Mouse (Mus musculus): ENCODE measurements around the gene Dcaf7.

Gene Dcaf7

DNA sequence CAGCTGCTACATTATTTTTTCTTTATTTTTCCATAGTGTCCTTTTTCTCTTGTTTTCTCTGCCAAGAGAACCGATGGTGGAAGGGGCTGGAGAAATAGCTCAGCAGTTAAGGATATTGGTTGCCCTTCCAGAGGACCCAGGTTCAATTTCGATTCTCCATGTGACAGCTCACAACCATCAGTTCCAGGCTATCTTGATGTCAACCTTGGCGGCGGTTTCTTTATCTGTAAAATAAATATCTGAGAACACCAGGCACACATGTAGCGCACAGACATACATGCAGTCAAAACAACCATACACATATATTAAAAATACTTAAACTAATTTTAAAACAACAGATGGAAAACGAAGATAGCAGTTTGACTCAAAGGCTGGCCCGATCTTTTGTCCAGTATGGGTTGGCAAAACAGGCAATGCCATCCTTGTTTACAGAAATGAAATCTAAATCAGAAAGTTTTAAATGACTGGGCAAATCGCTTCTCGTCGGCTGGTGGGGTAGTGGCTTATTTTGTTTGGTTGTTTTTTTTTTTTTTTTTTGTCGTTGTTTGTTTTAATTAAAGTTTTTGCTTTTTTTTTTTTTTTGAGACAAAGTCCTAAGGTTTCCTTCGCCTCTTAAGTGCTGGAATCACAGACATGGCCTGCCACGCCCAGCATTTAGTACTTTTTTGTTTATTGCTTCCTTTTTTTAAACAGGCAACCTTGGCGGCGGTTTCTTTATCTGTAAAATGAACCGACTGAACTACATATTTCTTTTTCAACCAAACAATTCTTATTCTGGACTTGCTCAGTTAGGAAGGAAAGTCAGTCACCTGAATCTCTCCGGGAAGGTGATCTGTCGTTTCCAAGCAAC lies 28.6 kb downstream of the Dcaf7 start:
- CTCF ChIA-PET: interaction anchor here in 1 of 4 experiments (0.8 kb wide), 1 partner anchor 19 kb away, joined by 4 read pairs; the partner anchor contains the start of gene Map3k3
- POLR2A ChIA-PET: interaction anchor here (0.6 to 2.6 kb wide), 10 partner anchors 16 to 128 kb away, joined by 3 to 16 read pairs (median 4); partner anchors contain the start of genes Map3k3 (in 3 of the 4) and Dcaf7 (in 1 of the 4)

DNA sequence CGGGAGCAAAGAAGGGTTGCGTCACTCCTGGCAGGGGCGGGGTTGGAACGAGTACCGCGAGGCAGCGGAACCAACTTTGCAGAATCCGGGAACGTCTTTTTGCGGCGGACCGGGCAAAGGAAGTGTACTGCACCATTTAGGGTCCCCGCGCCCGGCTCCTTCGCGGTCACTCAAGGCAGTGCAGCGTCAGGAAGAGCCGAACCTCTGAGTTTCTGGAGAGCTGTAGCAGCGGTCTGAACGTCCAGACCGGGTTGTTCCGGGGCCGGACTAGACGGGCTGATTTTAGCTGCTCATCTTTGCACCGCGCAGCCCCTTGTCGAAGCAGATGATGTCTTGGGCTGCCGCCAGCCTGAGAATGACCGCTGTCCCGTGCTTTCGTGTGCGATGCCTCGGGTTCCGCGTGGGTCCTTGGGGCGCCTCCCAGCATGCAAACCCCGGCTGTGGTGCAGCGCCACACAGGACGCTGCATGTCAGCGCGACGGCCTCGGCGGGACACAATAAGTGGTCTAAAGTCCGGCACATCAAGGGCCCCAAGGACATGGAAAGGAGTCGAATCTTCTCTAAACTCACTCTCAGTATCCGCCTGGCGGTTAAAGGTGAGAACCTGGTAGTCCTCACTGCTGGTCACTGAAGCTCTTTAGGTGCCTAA lies 29.4 kb downstream of the Dcaf7 start, which contains the start of gene Taco1:
Gene Taco1 (plus strand): TSS at position 139 of the 649 bp plus-strand sequence.
- POLR2A ChIA-PET: interaction anchor here (0.5 to 2.4 kb wide), 11 partner anchors 9 to 885 kb away, joined by 3 to 16 read pairs (median 3); partner anchors contain the start of genes Map3k3 (in 2 of the 4) and Dcaf7 (in 1 of the 4)
- CTCF ChIA-PET: interaction anchor here in 2 of 4 experiments (0.8 to 1.2 kb wide), 2 partner anchors 18 to 139 kb away, joined by 4 read pairs; partner anchors contain the start of gene Map3k3 (in 1 of the 2)

DNA sequence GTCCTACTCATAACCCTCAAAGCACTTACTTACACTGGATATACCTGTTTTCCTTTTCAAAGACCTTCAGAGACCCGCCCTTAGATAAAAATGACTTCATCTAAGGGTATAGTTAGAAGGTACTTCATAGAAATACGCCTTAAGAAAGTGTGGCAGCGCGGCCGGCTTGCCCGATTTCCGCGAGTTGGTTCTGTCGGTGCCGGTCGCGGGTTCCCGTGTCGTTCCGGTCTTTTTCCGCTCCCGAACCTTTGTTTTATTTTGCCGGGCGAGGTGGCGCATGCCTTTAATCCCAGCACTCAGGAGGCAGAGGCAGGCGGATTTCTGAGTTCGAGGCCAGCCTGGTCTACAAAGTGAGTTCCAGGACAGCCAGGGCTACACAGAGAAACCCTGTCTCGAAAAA lies 29.9 kb downstream of the Dcaf7 start:
- POLR2A ChIA-PET: interaction anchor here in 3 of 4 experiments (0.5 to 2.4 kb wide), 10 partner anchors 8 to 886 kb away, joined by 3 to 16 read pairs (median 3); partner anchors contain the start of genes Map3k3 (in 2 of the 3) and Dcaf7 (in 1 of the 3)
- CTCF ChIA-PET: interaction anchor here in 2 of 4 experiments (0.8 to 1.2 kb wide), 2 partner anchors 18 to 140 kb away, joined by 4 read pairs; partner anchors contain the start of gene Map3k3 (in 1 of the 2)

GRCm38 (mm10) chr11:106073774-106074173 lies 37.1 kb downstream of the Dcaf7 start:
- CTCF ChIA-PET: interaction anchor here in 1 of 4 experiments (0.8 kb wide), 1 partner anchor 109 kb away, joined by 4 read pairs; no protein-coding TSS in a partner anchor
- POLR2A ChIA-PET: interaction anchor here in 2 of 4 experiments (0.9 to 1.4 kb wide), 5 partner anchors 8 to 427 kb away, joined by 3 read pairs; no protein-coding TSS in a partner anchor

- CTCF ChIA-PET: no interaction called here
- POLR2A ChIA-PET: interaction anchor here in 1 of 4 experiments (0.7 kb wide), 1 partner anchor 59 kb away, joined by 3 read pairs; no protein-coding TSS in a partner anchor
These were observed 39.6 kb downstream of the Dcaf7 start for GRCm38 (mm10) chr11:106076321-106076720.

DNA sequence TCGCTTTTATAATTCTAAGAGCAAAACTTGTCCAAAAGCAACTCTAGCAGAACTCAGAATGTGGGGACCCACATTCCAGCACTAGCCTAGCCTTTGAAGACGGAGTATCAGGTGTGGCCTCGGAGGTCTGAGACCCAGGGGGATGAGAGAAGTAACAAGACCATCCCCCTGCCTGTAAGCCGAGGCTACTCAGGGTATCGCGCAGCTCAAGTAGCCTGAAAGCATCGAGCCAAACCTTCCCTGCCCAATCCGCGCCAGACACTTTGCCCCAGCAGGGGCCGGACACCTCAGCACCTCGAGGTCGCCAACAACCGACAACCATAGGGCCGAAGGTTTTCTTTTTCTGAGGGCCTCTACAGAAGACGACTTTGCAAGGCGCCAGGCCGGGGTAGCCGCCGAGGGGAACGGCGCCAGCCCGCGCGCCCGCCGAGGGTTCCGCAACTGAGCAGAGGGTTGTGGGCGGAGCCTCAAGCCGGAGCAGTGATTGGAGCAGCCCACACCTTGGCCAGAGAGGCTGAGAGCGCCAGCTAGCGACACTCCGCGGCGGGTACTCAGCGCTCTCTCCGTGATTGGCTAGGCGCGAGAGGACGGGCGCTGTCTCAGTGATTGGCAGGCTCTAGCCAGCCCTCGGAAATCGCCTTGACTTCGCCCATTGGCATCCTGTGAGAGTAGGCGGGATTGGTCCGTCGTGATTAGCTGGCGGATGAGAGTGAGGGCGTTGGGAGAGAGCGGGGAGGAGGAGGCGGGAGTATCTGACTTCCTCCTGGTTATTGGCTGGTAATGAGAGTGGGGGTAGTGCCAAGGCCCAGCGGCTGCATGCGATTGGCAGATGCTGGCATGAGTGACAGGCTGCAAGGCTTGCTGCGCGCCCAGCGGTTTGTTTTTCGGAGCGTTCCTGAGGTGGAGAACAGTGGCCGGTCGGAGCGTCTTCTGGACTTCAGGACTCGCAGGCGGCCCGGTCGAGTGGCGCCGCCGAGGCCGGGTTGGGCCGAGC lies 47.3 kb downstream of the Dcaf7 start, which contains the start of gene Map3k3:
Gene Map3k3 (plus strand): TSS at position 906 of the 994 bp plus-strand sequence.
- ChIA-PET CTCF (interaction anchor here (0.5 to 2.0 kb wide), 23 partner anchors 18 to 1701 kb away, joined by 3 to 10 read pairs (median 4); partner anchors contain the start of genes Ccdc47 (in 1 of the 4), Cyb561 (in 1 of the 4), Dcaf7 (in 1 of the 4) and Ftsj3 (in 1 of the 4)), POLR2A (interaction anchor here in 3 of 4 experiments (0.5 to 3.1 kb wide), 84 partner anchors 8 to 1969 kb away, joined by 3 to 37 read pairs (median 4); partner anchors contain the start of genes Dcaf7 (in 3 of the 3), Ccdc47 (in 2 of the 3), Taco1 (in 2 of the 3) and Cyb561 (in 1 of the 3))

DNA sequence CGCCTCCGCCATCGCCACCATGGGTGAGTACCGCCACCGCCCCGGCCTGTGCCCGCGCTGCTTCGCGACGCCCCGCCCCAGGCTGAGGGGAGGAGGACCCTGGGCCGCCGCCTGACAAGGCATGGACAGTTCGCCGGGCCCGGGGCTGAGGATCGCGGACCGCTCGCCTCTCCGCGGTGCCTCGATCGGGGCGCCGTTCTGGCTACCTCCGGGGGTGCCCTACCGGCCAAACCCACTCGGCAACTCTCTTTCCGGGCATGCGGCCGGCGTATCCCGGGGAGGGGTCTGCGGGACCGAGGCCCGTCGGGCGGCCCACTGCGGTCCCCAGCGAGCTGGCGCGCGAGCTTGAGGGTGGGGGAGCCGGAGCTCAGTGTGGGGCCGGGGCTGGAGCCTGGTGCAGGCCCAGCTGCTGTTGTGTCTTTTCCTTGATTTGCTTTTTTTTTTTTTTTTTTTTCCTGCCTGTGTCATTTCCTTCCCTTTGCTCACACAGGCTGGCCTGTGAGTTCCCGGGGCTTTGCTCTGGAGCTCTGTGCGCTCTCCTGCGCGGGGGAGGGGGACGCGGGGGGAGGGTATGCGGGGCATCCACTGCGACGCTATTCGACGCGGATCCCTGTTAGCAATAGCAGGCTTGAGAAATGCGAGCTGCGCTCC lies 48.4 kb downstream of the Dcaf7 start:
- ChIA-PET CTCF (interaction anchor here (0.5 to 2.0 kb wide), 18 partner anchors 15 to 1702 kb away, joined by 3 to 12 read pairs (median 4); partner anchors contain the start of gene Ccdc47 (in 1 of the 4)), POLR2A (interaction anchor here (0.6 to 3.1 kb wide), 61 partner anchors 11 to 1494 kb away, joined by 3 to 37 read pairs (median 4); partner anchors contain the start of genes Dcaf7 (in 2 of the 4), Ccdc47 (in 1 of the 4), Cyb561 (in 1 of the 4) and Ddx42 (in 1 of the 4))

GRCm38 (mm10) chr11:106098223-106098622 lies 61.6 kb downstream of the Dcaf7 start:
- CTCF ChIA-PET: no interaction called here
- POLR2A ChIA-PET: interaction anchor here in 2 of 4 experiments (1.0 to 2.9 kb wide), 5 partner anchors 12 to 402 kb away, joined by 3 to 18 read pairs (median 6); partner anchors contain the start of gene Map3k3 (in 2 of the 2)

- CTCF ChIA-PET: interaction anchor here in 1 of 4 experiments (0.9 kb wide), 1 partner anchor 200 kb away, joined by 5 read pairs; no protein-coding TSS in a partner anchor
- POLR2A ChIA-PET: interaction anchor here in 3 of 4 experiments (0.5 to 1.7 kb wide), 8 partner anchors 10 to 1051 kb away, joined by 3 to 6 read pairs (median 4); partner anchors contain the start of gene Map3k3 (in 1 of the 3)
These were observed 66.2 kb downstream of the Dcaf7 start for GRCm38 (mm10) chr11:106102866-106103265.

GRCm38 (mm10) chr11:106106047-106106587 lies 69.4 kb downstream of the Dcaf7 start:
- CTCF ChIA-PET: no interaction called here
- POLR2A ChIA-PET: interaction anchor here in 1 of 4 experiments (0.7 to 1.0 kb wide), 2 partner anchors 15 to 28 kb away, joined by 3 read pairs; no protein-coding TSS in a partner anchor

Data from embryonic stem cell, embryonic (primary cell).